Mouse (Mus musculus) liver, embryonic 15.5 days (tissue): ENCODE measurements around the gene Pnpla1. TPM values are rescaled to one million over a fixed set of nuclear protein-coding genes. Genes with fewer than 3 reads are reported as not detected.

Experiments
- ATAC-seq: fragments of 200-750 bp; cut with Nextera tagmentation; 2 replicates; pipeline ENCODE4 v1.8.0; 2017; ENCODE audit warnings: moderate number of reproducible peaks, mild to moderate bottlenecking, moderate library complexity; ENCODE audit not compliant: insufficient read depth
- H3K27ac ChIP-seq: fragments of 300-500 bp; sonication (generic); replicated peaks from 2 replicates; pipeline ENCODE4 v1.5.1; 2015; ENCODE audit warnings: mild to moderate bottlenecking, inconsistent platforms
- H3K27me3 ChIP-seq: fragments of 300-500 bp; sonication (generic); 2 replicates; pipeline ENCODE4 v1.6.1; 2015; ENCODE audit warnings: mild to moderate bottlenecking, inconsistent platforms
- H3K36me3 ChIP-seq: fragments of 300-500 bp; sonication (generic); replicated peaks from 2 replicates; pipeline ENCODE4 v1.6.1; 2015; ENCODE audit warnings: moderate library complexity, mild to moderate bottlenecking, inconsistent platforms
- H3K4me1 ChIP-seq: fragments of 300-500 bp; sonication (generic); replicated peaks from 2 replicates; pipeline ENCODE4 v1.6.1; 2015; ENCODE audit warnings: inconsistent platforms
- H3K4me2 ChIP-seq: fragments of 300-500 bp; sonication (generic); 2 replicates; pipeline ENCODE4 v1.6.1; 2015; ENCODE audit warnings: moderate library complexity, mild to moderate bottlenecking, inconsistent platforms
- H3K4me3 ChIP-seq: fragments of 300-500 bp; sonication (generic); replicated peaks from 2 replicates; pipeline ENCODE4 v1.5.1; 2015; ENCODE audit warnings: mild to moderate bottlenecking, inconsistent platforms
- H3K9ac ChIP-seq: fragments of 300-500 bp; sonication (generic); 2 replicates; pipeline ENCODE4 v1.6.1; 2015; ENCODE audit warnings: moderate library complexity, mild to moderate bottlenecking, inconsistent platforms
- H3K9me3 ChIP-seq: fragments of 300-500 bp; sonication (generic); replicated peaks from 2 replicates; pipeline ENCODE4 v1.6.1; 2016; ENCODE audit warnings: inconsistent platforms
- WGBS: fragments of 180-500 bp; shearing (Covaris S2); methylation state at CpG from one replicate; pipeline ENCODE4 v1.1.7; 2015; ENCODE audit warnings: mixed read lengths; ENCODE audit not compliant: insufficient replicate concordance; 5-methylcytosine and 5-hydroxymethylcytosine counted together
- polyA plus RNA-seq: library from polyadenylated mRNA; unstranded; fragments of >200 nt; fragmentation: Nextera tagmentation; extraction: Ambion mirVana; gene quantifications from 2 replicates; pipeline ENCODE4 v1.2.1, GENCODE M21; 2015

The Pnpla1 gene
- polyA plus RNA-seq, 1 experiment from 2014 or later, result 0.06 TPM

GRCm38 (mm10) chr17:28926380-28926779 is 68.2 kb downstream of the Pnpla1 start:
- ATAC-seq, result no peak
- Histone ChIP-seq H3K36me3 (no peaks in the 10 kb centered on the region), H3K4me1 (peaks cover 58% of the 10 kb centered on the region), H3K4me3 (no peak overlapping the region), H3K4me2 (no peak overlapping the region), H3K9ac (no peak overlapping the region), H3K27me3 (no peaks in the 10 kb centered on the region), H3K27ac (no peak overlapping the region), H3K9me3 (no peaks in the 10 kb centered on the region)
- 10% methylated on average over 13 of the region's 13 CpGs for WGBS

- no peak for ATAC-seq
- no peaks in the 10 kb centered on the region for H3K27me3 ChIP-seq
- H3K27ac ChIP-seq, result peak overlapping the region; percentile 100; the same call in 1 of the 2 replicates
- H3K9ac ChIP-seq, result no peak overlapping the region
- H3K9me3 ChIP-seq, result no peaks in the 10 kb centered on the region
- 33% methylated on average over 15 of the region's 15 CpGs for WGBS
- no peaks in the 10 kb centered on the region for H3K36me3 ChIP-seq
- H3K4me2 ChIP-seq, result no peak overlapping the region
- no peak overlapping the region for H3K4me3 ChIP-seq
- peaks cover 62% of the 10 kb centered on the region for H3K4me1 ChIP-seq
These were observed 68.8 kb downstream of the Pnpla1 start for GRCm38 (mm10) chr17:28926866-28927635.

GRCm38 (mm10) chr17:28928004-28928403 is 69.8 kb downstream of the Pnpla1 start:
- Histone ChIP-seq H3K27ac (peak overlapping the region; percentile 100), H3K9ac (no peak overlapping the region), H3K4me3 (no peak overlapping the region), H3K9me3 (no peaks in the 10 kb centered on the region), H3K27me3 (no peaks in the 10 kb centered on the region), H3K4me2 (no peak overlapping the region), H3K4me1 (peaks cover 65% of the 10 kb centered on the region), H3K36me3 (no peaks in the 10 kb centered on the region)
- no peak for ATAC-seq
- 69% methylated on average over 9 of the region's 9 CpGs for WGBS

GRCm38 (mm10) chr17:28929369-28929768 is 71.2 kb downstream of the Pnpla1 start:
- Histone ChIP-seq H3K9ac (peak overlapping the region; percentile 45; the same call in 1 of the 2 replicates), H3K4me2 (no peak overlapping the region), H3K36me3 (no peaks in the 10 kb centered on the region), H3K4me1 (peaks cover 65% of the 10 kb centered on the region), H3K27me3 (no peaks in the 10 kb centered on the region), H3K9me3 (no peaks in the 10 kb centered on the region), H3K4me3 (no peak overlapping the region), H3K27ac (peak overlapping the region; percentile 100)
- ATAC-seq, result no peak
- 85% methylated on average over 4 of the region's 4 CpGs for WGBS

- H3K9ac ChIP-seq, result peak overlapping the region; percentile 74
- H3K4me3 ChIP-seq, result peak overlapping the region; percentile 44
- H3K4me1 ChIP-seq, result peaks cover 65% of the 10 kb centered on the region
- 11% methylated on average over 14 of the region's 14 CpGs for WGBS
- no peaks in the 10 kb centered on the region for H3K36me3 ChIP-seq
- H3K27me3 ChIP-seq, result no peaks in the 10 kb centered on the region
- peak overlapping the region; percentile 100 for H3K27ac ChIP-seq
- H3K9me3 ChIP-seq, result no peaks in the 10 kb centered on the region
- ATAC-seq, result peak; percentile 89
- peak overlapping the region; percentile 77 for H3K4me2 ChIP-seq
These were observed 72.3 kb downstream of the Pnpla1 start for GRCm38 (mm10) chr17:28930392-28931074.

- Histone ChIP-seq H3K9ac (peak overlapping the region; percentile 74; the same call in 1 of the 2 replicates), H3K4me3 (no peak overlapping the region), H3K27me3 (no peaks in the 10 kb centered on the region), H3K9me3 (no peaks in the 10 kb centered on the region), H3K4me1 (peaks cover 69% of the 10 kb centered on the region), H3K27ac (peak overlapping the region; percentile 100), H3K4me2 (no peak overlapping the region), H3K36me3 (no peaks in the 10 kb centered on the region)
- ATAC-seq, result no peak
- 84% methylated on average over 18 of the region's 18 CpGs for WGBS
These were observed 73.4 kb downstream of the Pnpla1 start for GRCm38 (mm10) chr17:28931436-28932211.

GRCm38 (mm10) chr17:28932274-28932673 is 74.1 kb downstream of the Pnpla1 start:
- no peak overlapping the region for H3K4me2 ChIP-seq
- WGBS, result 85% methylated on average over 4 of the region's 4 CpGs
- no peaks in the 10 kb centered on the region for H3K36me3 ChIP-seq
- no peak overlapping the region for H3K9ac ChIP-seq
- no peak for ATAC-seq
- no peaks in the 10 kb centered on the region for H3K27me3 ChIP-seq
- no peaks in the 10 kb centered on the region for H3K9me3 ChIP-seq
- H3K4me3 ChIP-seq, result no peak overlapping the region
- H3K27ac ChIP-seq, result peak overlapping the region; percentile 100
- peaks cover 63% of the 10 kb centered on the region for H3K4me1 ChIP-seq

GRCm38 (mm10) chr17:28934120-28934916 is 76.1 kb downstream of the Pnpla1 start:
- ATAC-seq, result no peak
- no peaks in the 10 kb centered on the region for H3K36me3 ChIP-seq
- H3K4me1 ChIP-seq, result peaks cover 46% of the 10 kb centered on the region
- no peak overlapping the region for H3K4me2 ChIP-seq
- no peaks in the 10 kb centered on the region for H3K27me3 ChIP-seq
- no peak overlapping the region for H3K27ac ChIP-seq
- no peaks in the 10 kb centered on the region for H3K9me3 ChIP-seq
- H3K4me3 ChIP-seq, result no peak overlapping the region
- no peak overlapping the region for H3K9ac ChIP-seq
- 69% methylated on average over 19 of the region's 19 CpGs for WGBS

GRCm38 (mm10) chr17:28936133-28936532 is 77.9 kb downstream of the Pnpla1 start:
- 35% methylated on average over 7 of the region's 7 CpGs for WGBS
- H3K9me3 ChIP-seq, result no peaks in the 10 kb centered on the region
- H3K4me3 ChIP-seq, result no peak overlapping the region
- H3K36me3 ChIP-seq, result no peaks in the 10 kb centered on the region
- H3K4me1 ChIP-seq, result peaks cover 31% of the 10 kb centered on the region
- H3K4me2 ChIP-seq, result peak overlapping the region; percentile 10; the same call in 1 of the 2 replicates
- H3K27me3 ChIP-seq, result no peaks in the 10 kb centered on the region
- H3K27ac ChIP-seq, result peak overlapping the region; percentile 51
- peak; percentile 37; the same call in 1 of the 2 replicates for ATAC-seq
- H3K9ac ChIP-seq, result no peak overlapping the region

GRCm38 (mm10) chr17:28936622-28937345 is 78.6 kb downstream of the Pnpla1 start:
- Histone ChIP-seq H3K4me1 (peaks cover 29% of the 10 kb centered on the region), H3K4me2 (0 out of 2 replicates have a peak overlapping the region, but pooled peaks have one; percentile 10), H3K4me3 (no peak overlapping the region), H3K9me3 (no peaks in the 10 kb centered on the region), H3K27me3 (no peaks in the 10 kb centered on the region), H3K36me3 (no peaks in the 10 kb centered on the region), H3K27ac (peak overlapping the region; percentile 51; the same call in 1 of the 2 replicates), H3K9ac (no peak overlapping the region)
- 0 out of 2 replicates have a peak, but pooled peaks have one; percentile 10 for ATAC-seq
- WGBS, result 70% methylated on average over 10 of the region's 10 CpGs
